Mouse (Mus musculus) forebrain, embryonic 11.5 days (tissue): Measurements from ENCODE around the gene Pafah1b3. TPM values are rescaled to one million over a fixed set of nuclear protein-coding genes. Genes with fewer than 3 reads are reported as not detected.
A peak's percentile ranks its signal among the peaks of the same experiment; 100 is the strongest.
"Not testable (repeated sequence)": the region's sequence is repeated elsewhere in the genome, so short reads cannot be mapped to it uniquely, and the experiment has no call there.

Experiments
- ATAC-seq: fragments of 200-750 bp; cut with Nextera tagmentation; replicated peaks from 2 replicates; pipeline ENCODE4 v1.8.0; 2017; ENCODE audit warnings: moderate TSS enrichment; ENCODE audit not compliant: low FRiP score
- DNase-seq: peaks from one replicate; pipeline ENCODE4 v3.0.0-alpha.2; 2017; ENCODE audit warnings: low spot score
- H3K27ac ChIP-seq: fragments of 300-500 bp; sonication (generic); 2 replicates; pipeline ENCODE4 v1.5.1; 2014; ENCODE audit warnings: low read depth, low read length
- H3K27me3 ChIP-seq: fragments of 300-500 bp; sonication (generic); 2 replicates; pipeline ENCODE4 v1.6.1; 2014; ENCODE audit warnings: mild to moderate bottlenecking, low read length, mixed read lengths; ENCODE audit not compliant: control insufficient read depth, insufficient read depth
- H3K36me3 ChIP-seq: fragments of 300-500 bp; sonication (generic); 2 replicates; pipeline ENCODE4 v1.6.1; 2014; ENCODE audit warnings: mild to moderate bottlenecking, low read length, moderate library complexity, mixed read lengths; ENCODE audit not compliant: control insufficient read depth, insufficient read depth
- H3K4me1 ChIP-seq: fragments of 300-500 bp; sonication (generic); replicated peaks from 2 replicates; pipeline ENCODE4 v1.6.1; 2014; ENCODE audit warnings: low read length, mixed read lengths; ENCODE audit not compliant: control insufficient read depth, insufficient read depth
- H3K4me2 ChIP-seq: fragments of 300-500 bp; sonication (generic); 2 replicates; pipeline ENCODE4 v1.6.1; 2014; ENCODE audit warnings: low read depth, mild to moderate bottlenecking, low read length, moderate library complexity, mixed read lengths; ENCODE audit not compliant: severe bottlenecking
- H3K4me3 ChIP-seq: fragments of 300-500 bp; sonication (generic); 2 replicates; pipeline ENCODE4 v1.5.1; 2014; ENCODE audit warnings: low read depth, low read length
- H3K9ac ChIP-seq: fragments of 300-500 bp; sonication (generic); 2 replicates; pipeline ENCODE4 v1.6.1; 2014; ENCODE audit warnings: low read length
- H3K9me3 ChIP-seq: fragments of 300-500 bp; sonication (generic); 2 replicates; pipeline ENCODE4 v1.6.1; 2016; ENCODE audit warnings: low read length, mixed read lengths; ENCODE audit not compliant: control insufficient read depth
- WGBS: fragments of 180-500 bp; shearing (Covaris S2); extraction: QIAGEN DNeasy Blood & Tissue Kit; methylation state at CpG from one replicate; pipeline ENCODE4 v1.1.7; 2014; 5-methylcytosine and 5-hydroxymethylcytosine counted together
- polyA plus RNA-seq: library from polyadenylated mRNA; unstranded; fragments of >200 nt; fragmentation: Nextera tagmentation; extraction: Ambion mirVana; gene quantifications from 2 replicates; pipeline ENCODE4 v1.2.1, GENCODE M21; 2014

Gene Pafah1b3
- polyA plus RNA-seq, 1 experiment from 2014 or later = 298 TPM

- peak overlapping the region; percentile 77 for H3K9ac ChIP-seq
- no peak overlapping the region for H3K27ac ChIP-seq
- H3K4me3 ChIP-seq = peak overlapping the region; percentile 82
- H3K4me1 ChIP-seq = peaks cover 9% of the 10 kb centered on the region; the same call in 1 of the 2 replicates
- 43% methylated on average over 4 of the region's 4 CpGs for WGBS
- peak overlapping the region; percentile 81 for H3K4me2 ChIP-seq
- no peaks in the 10 kb centered on the region; the same call in 1 of the 2 replicates for H3K36me3 ChIP-seq
- no peaks in the 10 kb centered on the region for H3K9me3 ChIP-seq
- DNase-seq (peak; percentile 51), ATAC-seq (no peak)
- H3K27me3 ChIP-seq = no peaks in the 10 kb centered on the region
These were observed 28.8 kb downstream of the Pafah1b3 start for GRCm38 (mm10) chr7:25269029-25269428.

DNA sequence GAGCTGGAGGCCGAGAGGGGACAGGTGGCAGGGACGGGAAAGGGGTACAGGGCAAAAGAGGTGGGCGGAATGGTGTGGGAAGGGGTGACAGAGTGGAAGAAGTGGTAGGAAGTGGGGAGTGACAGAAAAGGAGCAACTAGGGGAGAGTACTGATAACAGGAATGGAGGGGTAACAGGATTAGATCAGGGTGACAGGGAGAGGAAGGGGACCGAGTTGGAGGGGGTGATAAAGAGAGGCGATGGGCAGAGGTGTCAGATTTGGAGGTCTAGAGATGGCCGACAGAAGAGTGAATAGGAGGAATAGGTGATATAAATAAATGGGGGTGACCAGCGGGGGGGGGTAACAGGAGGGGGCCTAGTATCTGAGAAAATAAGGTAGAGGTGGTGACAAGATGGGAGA is 29.2 kb downstream of the Pafah1b3 start:
- H3K9me3 ChIP-seq = no peaks in the 10 kb centered on the region
- peak overlapping the region; percentile 81 for H3K4me2 ChIP-seq
- H3K36me3 ChIP-seq = no peaks in the 10 kb centered on the region; the same call in 1 of the 2 replicates
- peak overlapping the region; percentile 82 for H3K4me3 ChIP-seq
- 5% methylated on average over 7 of the region's 7 CpGs for WGBS
- H3K27me3 ChIP-seq = no peaks in the 10 kb centered on the region
- peaks cover 9% of the 10 kb centered on the region; the same call in 1 of the 2 replicates for H3K4me1 ChIP-seq
- H3K27ac ChIP-seq = peak overlapping the region; percentile 51
- DNase-seq = no peak
- ATAC-seq = peak; percentile 7; the same call in 1 of the 2 replicates
- H3K9ac ChIP-seq = peak overlapping the region; percentile 77

DNA sequence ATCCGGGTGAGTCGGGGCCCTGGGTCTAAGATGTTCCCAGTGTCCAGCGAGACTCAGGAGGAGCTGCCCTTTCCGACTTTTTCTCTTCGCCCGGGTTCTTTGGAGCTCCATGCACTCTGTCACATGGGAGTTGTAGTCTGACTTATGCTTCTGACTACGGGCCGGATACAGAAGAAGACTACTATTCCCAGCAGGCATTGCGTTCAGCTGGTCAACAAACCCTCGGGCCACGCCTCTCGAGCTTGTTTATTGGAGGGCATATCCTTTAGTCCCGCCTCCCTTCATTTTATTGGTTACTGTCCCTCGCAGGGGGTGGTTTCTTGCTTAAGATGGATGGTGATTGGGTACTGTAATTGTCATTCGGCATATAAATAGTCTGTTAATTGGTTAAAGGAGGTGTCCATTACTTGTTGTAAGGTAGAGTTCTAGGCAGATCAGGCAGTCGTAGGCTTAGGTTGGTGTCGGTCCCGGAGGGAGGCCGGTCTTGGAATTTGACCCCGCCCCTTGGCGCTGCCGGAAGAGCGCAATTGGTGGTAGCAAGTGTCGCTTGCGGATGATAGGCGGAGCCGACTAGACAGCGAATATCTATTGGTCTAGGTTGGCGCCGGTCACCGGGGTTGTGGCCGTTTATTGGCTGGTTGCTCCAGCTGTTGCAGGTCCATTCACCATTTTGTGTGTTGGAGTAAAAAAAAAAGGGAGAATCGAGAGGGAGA is 29.9 kb downstream of the Pafah1b3 start:
- peak; percentile 99 for DNase-seq
- ATAC-seq = peak; percentile 95
- H3K9me3 ChIP-seq = no peaks in the 10 kb centered on the region
- WGBS = under 1% methylated on average over 33 of the region's 33 CpGs
- peak overlapping the region; percentile 81 for H3K4me2 ChIP-seq
- peak overlapping the region; percentile 86 for H3K27ac ChIP-seq
- no peaks in the 10 kb centered on the region for H3K27me3 ChIP-seq
- H3K9ac ChIP-seq = peak overlapping the region; percentile 77
- peak overlapping the region; percentile 82 for H3K4me3 ChIP-seq
- peaks cover 9% of the 10 kb centered on the region; the same call in 1 of the 2 replicates for H3K4me1 ChIP-seq
- H3K36me3 ChIP-seq = no peaks in the 10 kb centered on the region; the same call in 1 of the 2 replicates

GRCm38 (mm10) chr7:25267301-25267750 is 30.5 kb downstream of the Pafah1b3 start, which contains the start of gene Cic:
TSS of gene Cic (plus strand) at chr7:25267704.
- Histone ChIP-seq H3K36me3 (no peaks in the 10 kb centered on the region; the same call in 1 of the 2 replicates), H3K9ac (peak within 1 kb of the TSS; percentile 77), H3K27me3 (no peaks in the 10 kb centered on the region), H3K4me1 (peaks cover 9% of the 10 kb centered on the region; the same call in 1 of the 2 replicates), H3K4me2 (peak within 1 kb of the TSS; percentile 81), H3K4me3 (peak within 1 kb of the TSS; percentile 82), H3K27ac (peak within 1 kb of the TSS; percentile 86), H3K9me3 (no peaks in the 10 kb centered on the region)
- ATAC-seq (peak; percentile 86), DNase-seq (peak; percentile 98)
- 0% methylated on average over 29 of the region's 29 CpGs for WGBS

GRCm38 (mm10) chr7:25266180-25266962 is 31.4 kb downstream of the Pafah1b3 start:
- ATAC-seq (no peak), DNase-seq (peak; percentile 28)
- Histone ChIP-seq H3K9me3 (no peaks in the 10 kb centered on the region), H3K4me3 (peak overlapping the region; percentile 82; the same call in 1 of the 2 replicates), H3K9ac (no peak overlapping the region; the same call in 1 of the 2 replicates), H3K4me2 (no peak overlapping the region), H3K36me3 (no peaks in the 10 kb centered on the region; the same call in 1 of the 2 replicates), H3K27ac (no peak overlapping the region), H3K4me1 (peaks cover 9% of the 10 kb centered on the region; the same call in 1 of the 2 replicates), H3K27me3 (no peaks in the 10 kb centered on the region)
- WGBS = 91% methylated on average over 8 of the region's 8 CpGs

DNA sequence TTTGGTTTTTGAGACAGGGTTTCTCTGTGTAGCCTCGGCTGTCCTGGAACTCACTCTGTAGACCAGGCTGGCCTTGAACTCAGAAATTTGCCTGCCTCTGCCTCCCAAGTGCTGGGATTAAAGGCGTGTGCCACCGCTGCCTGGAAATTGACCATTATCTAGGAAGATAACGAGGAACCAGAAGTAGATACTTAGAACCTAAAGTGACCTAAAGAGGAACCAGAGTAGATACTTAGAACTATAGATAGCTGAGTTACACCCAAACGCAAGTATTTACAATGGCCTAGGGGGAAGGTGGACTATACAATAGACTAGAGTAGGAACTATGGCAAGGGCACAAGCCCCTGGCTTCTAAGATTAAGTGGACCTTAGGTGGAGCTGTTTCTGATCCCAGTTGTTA is 32.0 kb downstream of the Pafah1b3 start:
- H3K4me2 ChIP-seq, ATAC-seq, H3K27ac ChIP-seq, H3K9me3 ChIP-seq, H3K4me3 ChIP-seq, H3K4me1 ChIP-seq, H3K27me3 ChIP-seq, DNase-seq, H3K9ac ChIP-seq, H3K36me3 ChIP-seq: not testable (repeated sequence)
- 90% methylated on average over 5 of the region's 5 CpGs for WGBS

- Histone ChIP-seq H3K9ac (no peak overlapping the region), H3K27ac (no peak overlapping the region), H3K4me1 (peaks cover 4% of the 10 kb centered on the region; the same call in 1 of the 2 replicates), H3K27me3 (no peaks in the 10 kb centered on the region), H3K9me3 (no peaks in the 10 kb centered on the region), H3K36me3 (no peaks in the 10 kb centered on the region), H3K4me2 (no peak overlapping the region), H3K4me3 (no peak overlapping the region)
- DNase-seq (peak; percentile 41), ATAC-seq (no peak)
- WGBS = 25% methylated on average over 17 of the region's 17 CpGs
These were observed 33.6 kb downstream of the Pafah1b3 start for GRCm38 (mm10) chr7:25263968-25264870.

DNA sequence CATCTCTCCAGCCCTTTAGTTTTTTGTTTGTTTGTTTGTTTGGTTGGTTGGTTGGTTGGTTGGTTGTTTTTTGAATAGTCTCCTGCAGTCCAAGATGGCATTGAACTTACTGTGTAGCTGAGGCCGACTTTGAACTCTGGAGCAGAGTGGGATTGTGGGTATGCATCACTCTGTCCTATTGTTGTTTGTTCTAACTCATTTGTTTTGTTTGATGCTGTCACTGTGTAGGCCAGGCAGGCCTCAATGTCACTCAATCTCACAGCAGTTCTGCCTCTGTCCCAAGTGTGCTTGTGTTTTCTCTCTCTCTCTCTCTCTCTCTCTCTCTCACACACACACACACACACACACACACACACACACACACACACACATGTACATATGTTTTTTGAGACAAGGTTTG is 35.9 kb downstream of the Pafah1b3 start:
- DNase-seq (peak; percentile 30), ATAC-seq (no peak)
- WGBS = 74% methylated on average over 1 of the region's 1 CpGs
- H3K27ac ChIP-seq = no peak overlapping the region
- H3K9ac ChIP-seq = no peak overlapping the region
- peaks cover 2% of the 10 kb centered on the region; the same call in 1 of the 2 replicates for H3K4me1 ChIP-seq
- H3K4me3 ChIP-seq = no peak overlapping the region
- no peaks in the 10 kb centered on the region for H3K27me3 ChIP-seq
- no peak overlapping the region for H3K4me2 ChIP-seq
- H3K36me3 ChIP-seq = no peaks in the 10 kb centered on the region
- H3K9me3 ChIP-seq = no peaks in the 10 kb centered on the region
